Mouse (Mus musculus): ENCODE data around the gene Alad. TPM values are rescaled to one million over a fixed set of nuclear protein-coding genes. Genes with fewer than 3 reads are reported as not detected.
A peak's percentile ranks its signal among the peaks of the same experiment; 100 is the strongest.
"Not testable (repeated sequence)": the region's sequence is repeated elsewhere in the genome, so short reads cannot be mapped to it uniquely, and the experiment has no call there.

The Alad gene
- polyA plus RNA-seq, 1 experiment from 2014 or later: 69.3 TPM

- ATAC-seq (ENCODE audit: low FRiP score, low TSS enrichment): no peak
- Histone ChIP-seq H3K4me3 (replicated peaks; ENCODE audit: low read depth, low read length) (no peak overlapping the region), H3K36me3 (ENCODE audit: control insufficient read depth, insufficient read depth, low read length) (no peaks in the 10 kb centered on the region), H3K27ac (replicated peaks; ENCODE audit: low read depth, low read length) (no peak overlapping the region), H3K9ac (replicated peaks; ENCODE audit: low read length) (no peak overlapping the region), H3K27me3 (ENCODE audit: control insufficient read depth, insufficient read depth, low read length) (no peaks in the 10 kb centered on the region; the same call in 1 of the 2 replicates), H3K4me2 (ENCODE audit: low read length) (no peak overlapping the region), H3K9me3 (ENCODE audit: control insufficient read depth, low read length) (no peaks in the 10 kb centered on the region), H3K4me1 (ENCODE audit: control insufficient read depth, insufficient read depth, low read length) (no peaks in the 10 kb centered on the region)
- no peak for DNase-seq
- 93% methylated on average over 15 of the region's 15 CpGs for WGBS
Observed at GRCm38 (mm10) chr4:62486162-62486696, 33.5 kb downstream of the Alad start.

DNA sequence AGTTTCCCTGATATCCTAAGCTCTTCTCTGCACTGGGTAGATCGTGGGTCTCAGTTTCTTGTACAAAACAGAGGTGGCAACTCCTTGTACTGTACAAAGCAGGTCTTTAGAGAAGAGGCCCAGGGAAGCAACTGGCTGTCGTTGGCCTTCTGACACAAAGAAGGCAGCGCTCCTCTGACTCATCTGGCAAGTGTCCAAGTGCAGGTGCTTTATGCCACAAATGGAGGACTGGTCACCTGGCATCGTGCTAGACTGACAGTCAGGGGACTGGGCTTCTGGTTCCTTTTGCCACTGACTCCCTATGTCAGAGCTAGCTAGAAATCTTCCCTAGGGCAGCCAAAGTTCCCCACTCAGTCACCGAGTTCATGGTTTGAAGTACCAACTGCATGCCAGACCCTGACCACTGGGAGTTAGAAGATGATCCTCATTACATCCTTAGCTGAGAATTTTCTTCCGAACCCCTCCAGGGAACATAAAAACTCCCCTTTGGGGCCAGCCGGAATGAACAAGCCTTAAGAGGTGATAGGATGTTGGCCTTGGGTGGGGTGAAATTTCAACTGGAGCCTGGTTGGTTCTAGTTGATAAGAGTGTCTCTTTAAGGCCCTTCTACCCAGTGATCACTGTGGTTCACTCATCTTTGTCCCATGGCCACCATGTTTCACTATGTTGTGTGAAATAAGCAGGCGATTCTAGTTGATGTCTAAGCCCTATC, 34.1 kb downstream of the Alad start:
- H3K9ac ChIP-seq (replicated peaks; ENCODE audit: low read length): no peak overlapping the region
- H3K4me3 ChIP-seq (replicated peaks; ENCODE audit: low read depth, low read length): no peak overlapping the region
- 83% methylated on average over 8 of the region's 8 CpGs for WGBS
- ATAC-seq (ENCODE audit: low FRiP score, low TSS enrichment) (no peak), DNase-seq (no peak)
- H3K4me2 ChIP-seq (ENCODE audit: low read length): no peak overlapping the region
- no peak overlapping the region for H3K27ac ChIP-seq (replicated peaks; ENCODE audit: low read depth, low read length)
- no peaks in the 10 kb centered on the region for H3K4me1 ChIP-seq (ENCODE audit: control insufficient read depth, insufficient read depth, low read length)
- no peaks in the 10 kb centered on the region; the same call in 1 of the 2 replicates for H3K27me3 ChIP-seq (ENCODE audit: control insufficient read depth, insufficient read depth, low read length)
- no peaks in the 10 kb centered on the region for H3K36me3 ChIP-seq (ENCODE audit: control insufficient read depth, insufficient read depth, low read length)
- H3K9me3 ChIP-seq (ENCODE audit: control insufficient read depth, low read length): no peaks in the 10 kb centered on the region

- 83% methylated on average over 3 of the region's 3 CpGs for WGBS
- H3K36me3 ChIP-seq (ENCODE audit: control insufficient read depth, insufficient read depth, low read length): no peaks in the 10 kb centered on the region
- H3K27ac ChIP-seq (replicated peaks; ENCODE audit: low read depth, low read length): no peak overlapping the region
- H3K4me1 ChIP-seq (ENCODE audit: control insufficient read depth, insufficient read depth, low read length): peaks cover 2% of the 10 kb centered on the region; the same call in 1 of the 2 replicates
- DNase-seq (no peak), ATAC-seq (ENCODE audit: low FRiP score, low TSS enrichment) (no peak)
- no peak overlapping the region for H3K4me3 ChIP-seq (replicated peaks; ENCODE audit: low read depth, low read length)
- no peaks in the 10 kb centered on the region for H3K9me3 ChIP-seq (ENCODE audit: control insufficient read depth, low read length)
- H3K27me3 ChIP-seq (ENCODE audit: control insufficient read depth, insufficient read depth, low read length): peaks cover 4% of the 10 kb centered on the region; the same call in 1 of the 2 replicates
- H3K4me2 ChIP-seq (ENCODE audit: low read length): no peak overlapping the region
- H3K9ac ChIP-seq (replicated peaks; ENCODE audit: low read length): no peak overlapping the region
Observed at GRCm38 (mm10) chr4:62484928-62485327, 34.8 kb downstream of the Alad start.

GRCm38 (mm10) chr4:62480709-62481605, 38.8 kb downstream of the Alad start:
- Histone ChIP-seq H3K9me3 (ENCODE audit: control insufficient read depth, low read length) (no peaks in the 10 kb centered on the region), H3K36me3 (ENCODE audit: control insufficient read depth, insufficient read depth, low read length) (no peaks in the 10 kb centered on the region), H3K4me2 (ENCODE audit: low read length) (no peak overlapping the region), H3K4me1 (ENCODE audit: control insufficient read depth, insufficient read depth, low read length) (peaks cover 7% of the 10 kb centered on the region; the same call in 1 of the 2 replicates), H3K27me3 (ENCODE audit: control insufficient read depth, insufficient read depth, low read length) (peaks cover 15% of the 10 kb centered on the region; the same call in 1 of the 2 replicates), H3K9ac (replicated peaks; ENCODE audit: low read length) (no peak overlapping the region), H3K4me3 (replicated peaks; ENCODE audit: low read depth, low read length) (no peak overlapping the region), H3K27ac (replicated peaks; ENCODE audit: low read depth, low read length) (no peak overlapping the region)
- WGBS: 50% methylated on average over 10 of the region's 10 CpGs
- DNase-seq: peak; percentile 14
- ATAC-seq (ENCODE audit: low FRiP score, low TSS enrichment): no peak

- Histone ChIP-seq H3K27ac (replicated peaks; ENCODE audit: low read depth, low read length) (no peak within 1 kb of the TSS), H3K27me3 (ENCODE audit: control insufficient read depth, insufficient read depth, low read length) (peaks cover 15% of the 10 kb centered on the region; the same call in 1 of the 2 replicates), H3K36me3 (ENCODE audit: control insufficient read depth, insufficient read depth, low read length) (no peaks in the 10 kb centered on the region), H3K4me2 (ENCODE audit: low read length) (peak within 1 kb of the TSS; percentile 56), H3K9me3 (ENCODE audit: control insufficient read depth, low read length) (no peaks in the 10 kb centered on the region), H3K4me1 (ENCODE audit: control insufficient read depth, insufficient read depth, low read length) (peaks cover 7% of the 10 kb centered on the region; the same call in 1 of the 2 replicates), H3K9ac (replicated peaks; ENCODE audit: low read length) (no peak within 1 kb of the TSS), H3K4me3 (replicated peaks; ENCODE audit: low read depth, low read length) (peak within 1 kb of the TSS; percentile 34)
- 2% methylated on average over 71 of the region's 71 CpGs for WGBS
- DNase-seq (peak; percentile 53), ATAC-seq (ENCODE audit: low FRiP score, low TSS enrichment) (peak; percentile 69; the same call in 1 of the 2 replicates)
Observed at GRCm38 (mm10) chr4:62479937-62480708, 39.6 kb downstream of the Alad start, which contains the start of gene Bspry. Gene Bspry (plus strand): TSS chr4:62480053.

GRCm38 (mm10) chr4:62479593-62479936, 40.2 kb downstream of the Alad start:
- H3K27me3 ChIP-seq (ENCODE audit: control insufficient read depth, insufficient read depth, low read length): peaks cover 15% of the 10 kb centered on the region; the same call in 1 of the 2 replicates
- WGBS: 16% methylated on average over 11 of the region's 11 CpGs
- peak overlapping the region; percentile 56 for H3K4me2 ChIP-seq (ENCODE audit: low read length)
- H3K9ac ChIP-seq (replicated peaks; ENCODE audit: low read length); H3K36me3 ChIP-seq (ENCODE audit: control insufficient read depth, insufficient read depth, low read length); H3K9me3 ChIP-seq (ENCODE audit: control insufficient read depth, low read length); H3K4me1 ChIP-seq (ENCODE audit: control insufficient read depth, insufficient read depth, low read length); H3K27ac ChIP-seq (replicated peaks; ENCODE audit: low read depth, low read length); DNase-seq; ATAC-seq (ENCODE audit: low FRiP score, low TSS enrichment): not testable (repeated sequence)
- H3K4me3 ChIP-seq (replicated peaks; ENCODE audit: low read depth, low read length): peak overlapping the region; percentile 34

- ATAC-seq (ENCODE audit: low FRiP score, low TSS enrichment): no peak
- WGBS: 91% methylated on average over 6 of the region's 6 CpGs
- Histone ChIP-seq H3K4me1 (ENCODE audit: control insufficient read depth, insufficient read depth, low read length) (peaks cover 7% of the 10 kb centered on the region; the same call in 1 of the 2 replicates), H3K4me3 (replicated peaks; ENCODE audit: low read depth, low read length) (no peak overlapping the region), H3K36me3 (ENCODE audit: control insufficient read depth, insufficient read depth, low read length) (no peaks in the 10 kb centered on the region), H3K9me3 (ENCODE audit: control insufficient read depth, low read length) (no peaks in the 10 kb centered on the region), H3K9ac (replicated peaks; ENCODE audit: low read length) (no peak overlapping the region), H3K4me2 (ENCODE audit: low read length) (no peak overlapping the region), H3K27ac (replicated peaks; ENCODE audit: low read depth, low read length) (no peak overlapping the region), H3K27me3 (ENCODE audit: control insufficient read depth, insufficient read depth, low read length) (peaks cover 15% of the 10 kb centered on the region; the same call in 1 of the 2 replicates)
- no peak for DNase-seq
Observed at GRCm38 (mm10) chr4:62477542-62478244, 42.0 kb downstream of the Alad start.
